Mouse (Mus musculus) midbrain, embryonic 12.5 days (tissue): Measurements from ENCODE around the gene Akr1c12. TPM values are rescaled to one million over a fixed set of nuclear protein-coding genes. Genes with fewer than 3 reads are reported as not detected.
A peak's percentile ranks its signal among the peaks of the same experiment; 100 is the strongest.
"Not testable (repeated sequence)": the region's sequence is repeated elsewhere in the genome, so short reads cannot be mapped to it uniquely, and the experiment has no call there.

Source experiments
- ATAC-seq: fragments of 200-750 bp; cut with Nextera tagmentation; 2 replicates; pipeline ENCODE4 v1.8.0; 2017; ENCODE audit warnings: low read depth, moderate TSS enrichment, moderate library complexity; ENCODE audit not compliant: low FRiP score
- H3K27ac ChIP-seq: fragments of 300-500 bp; sonication (generic); replicated peaks from 2 replicates; pipeline ENCODE4 v1.5.1; 2016; ENCODE audit warnings: mild to moderate bottlenecking
- H3K27me3 ChIP-seq: fragments of 300-500 bp; sonication (generic); 2 replicates; pipeline ENCODE4 v1.6.1; 2016; ENCODE audit warnings: mild to moderate bottlenecking
- H3K36me3 ChIP-seq: fragments of 300-500 bp; sonication (generic); 2 replicates; pipeline ENCODE4 v1.6.1; 2016
- H3K4me1 ChIP-seq: fragments of 300-500 bp; sonication (generic); 2 replicates; pipeline ENCODE4 v1.6.1; 2016
- H3K4me2 ChIP-seq: fragments of 300-500 bp; sonication (generic); replicated peaks from 2 replicates; pipeline ENCODE4 v1.6.1; 2016; ENCODE audit warnings: mild to moderate bottlenecking, moderate library complexity
- H3K4me3 ChIP-seq: fragments of 300-500 bp; sonication (generic); 2 replicates; pipeline ENCODE4 v1.5.1; 2016; ENCODE audit warnings: mild to moderate bottlenecking
- H3K9ac ChIP-seq: fragments of 300-500 bp; sonication (generic); replicated peaks from 2 replicates; pipeline ENCODE4 v1.6.1; 2016; ENCODE audit warnings: mild to moderate bottlenecking, moderate library complexity
- H3K9me3 ChIP-seq: fragments of 300-500 bp; sonication (generic); 2 replicates; pipeline ENCODE4 v1.6.1; 2016; ENCODE audit warnings: mild to moderate bottlenecking
- WGBS: fragments of 180-500 bp; shearing (Covaris S2); methylation state at CpG from one replicate; pipeline ENCODE4 v1.1.7; 2016; 5-methylcytosine and 5-hydroxymethylcytosine counted together
- polyA plus RNA-seq: library from polyadenylated mRNA; unstranded; fragments of >200 nt; fragmentation: Nextera tagmentation; extraction: Ambion mirVana; gene quantifications from 2 replicates; pipeline ENCODE4 v1.2.1, GENCODE M21; 2016

The Akr1c12 gene
- polyA plus RNA-seq, 1 experiment from 2014 or later = 0.37 TPM

GRCm38 (mm10) chr13:4256894-4257293, 22.3 kb downstream of the Akr1c12 start:
- H3K9me3 ChIP-seq, ATAC-seq, H3K27ac ChIP-seq: not testable (repeated sequence)

DNA sequence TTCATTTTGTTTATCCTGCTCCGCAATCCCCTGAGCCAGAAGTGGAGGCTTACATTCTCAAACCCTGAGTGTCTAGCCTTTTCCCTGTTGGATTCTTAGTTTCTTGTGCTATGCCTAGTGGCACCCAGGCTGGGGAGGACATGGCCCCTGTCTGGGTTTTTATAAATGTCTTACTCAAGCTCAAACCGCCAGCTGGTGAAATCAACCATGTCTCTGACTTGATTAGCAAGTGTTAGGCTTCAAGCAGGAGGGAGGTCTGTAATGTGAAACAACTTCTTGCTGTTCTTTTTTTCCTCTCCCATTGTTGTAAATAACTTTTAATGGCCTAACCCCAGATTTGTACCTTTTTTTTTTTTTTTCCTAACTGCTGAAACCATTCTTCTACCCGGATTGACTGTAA, 29.9 kb downstream of the Akr1c12 start:
- 46% methylated on average over 3 of the region's 3 CpGs for WGBS
- ATAC-seq = no peak
- H3K4me3 ChIP-seq = no peak overlapping the region

More at GRCm38 (mm10) chr13:4256894-4257293, 22.3 kb downstream of the Akr1c12 start:
- not testable (repeated sequence) for H3K4me3 ChIP-seq, H3K27me3 ChIP-seq, H3K4me2 ChIP-seq, H3K4me1 ChIP-seq, H3K9ac ChIP-seq, H3K36me3 ChIP-seq

DNA sequence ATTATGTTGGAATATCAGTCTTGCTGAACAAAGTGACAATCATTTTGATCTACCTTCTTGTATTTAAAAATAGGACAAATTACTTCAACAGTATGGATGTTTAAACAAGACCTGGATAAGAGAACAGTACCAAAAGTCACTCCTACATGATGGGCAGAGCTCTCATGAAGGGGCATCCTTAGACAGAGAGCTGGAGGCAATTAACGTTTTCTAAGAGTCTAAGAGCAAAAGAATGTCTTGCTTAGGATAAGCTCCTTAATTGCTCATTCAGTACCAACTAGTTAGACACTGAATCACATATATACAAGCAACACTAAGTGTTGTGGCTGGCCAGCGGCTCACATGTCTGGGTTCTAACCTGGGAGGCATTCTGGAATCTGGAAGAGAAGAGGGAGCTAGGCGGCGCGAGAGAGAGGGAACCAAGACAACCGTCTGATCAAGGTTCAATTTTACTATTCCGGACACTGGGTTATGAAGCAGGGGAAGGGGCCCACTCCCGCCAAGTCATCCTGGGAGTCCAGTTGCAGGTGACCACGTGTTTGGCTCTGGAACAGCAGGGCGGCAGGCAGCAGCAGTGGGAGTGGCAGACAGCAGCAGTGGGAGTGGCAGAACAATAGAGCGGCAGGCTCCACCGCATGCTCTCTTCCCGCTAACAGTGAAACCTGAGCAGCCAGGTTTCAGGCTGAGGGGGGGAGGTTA, 34.2 kb downstream of the Akr1c12 start:
- ATAC-seq = peak; percentile 92
- Histone ChIP-seq H3K27me3 (no peaks in the 10 kb centered on the region), H3K4me1 (no peaks in the 10 kb centered on the region), H3K27ac (no peak overlapping the region), H3K4me3 (peak overlapping the region; percentile 34), H3K9ac (peak overlapping the region; percentile 25), H3K9me3 (no peaks in the 10 kb centered on the region), H3K4me2 (peak overlapping the region; percentile 56), H3K36me3 (no peaks in the 10 kb centered on the region)
- 5% methylated on average over 13 of the region's 13 CpGs for WGBS

More for the DNA sequence above, 29.9 kb downstream of the Akr1c12 start:
- H3K27ac ChIP-seq = no peak overlapping the region
- H3K9ac ChIP-seq = no peak overlapping the region
- no peaks in the 10 kb centered on the region for H3K27me3 ChIP-seq
- no peaks in the 10 kb centered on the region for H3K4me1 ChIP-seq
- H3K4me2 ChIP-seq = no peak overlapping the region
- H3K9me3 ChIP-seq = no peaks in the 10 kb centered on the region
- H3K36me3 ChIP-seq = no peaks in the 10 kb centered on the region

- Histone ChIP-seq H3K27me3 (no peaks in the 10 kb centered on the region), H3K4me2 (no peak overlapping the region), H3K4me3 (no peak overlapping the region), H3K36me3 (no peaks in the 10 kb centered on the region), H3K4me1 (no peaks in the 10 kb centered on the region), H3K9ac (no peak overlapping the region), H3K27ac (no peak overlapping the region), H3K9me3 (no peaks in the 10 kb centered on the region)
- no peak for ATAC-seq
- 89% methylated on average over 3 of the region's 3 CpGs for WGBS
Measured at GRCm38 (mm10) chr13:4233536-4234172, 45.6 kb downstream of the Akr1c12 start.

GRCm38 (mm10) chr13:4233135-4233534, 46.1 kb downstream of the Akr1c12 start:
- Histone ChIP-seq H3K27ac (no peak overlapping the region), H3K36me3 (no peaks in the 10 kb centered on the region), H3K9ac (no peak overlapping the region), H3K4me1 (no peaks in the 10 kb centered on the region), H3K4me3 (no peak overlapping the region), H3K27me3 (no peaks in the 10 kb centered on the region), H3K9me3 (no peaks in the 10 kb centered on the region), H3K4me2 (no peak overlapping the region)
- 91% methylated on average over 1 of the region's 1 CpGs for WGBS
- no peak for ATAC-seq

- Histone ChIP-seq H3K9ac (no peak overlapping the region), H3K4me3 (no peak overlapping the region), H3K4me2 (no peak overlapping the region), H3K27me3 (no peaks in the 10 kb centered on the region), H3K27ac (no peak overlapping the region), H3K36me3 (no peaks in the 10 kb centered on the region), H3K9me3 (no peaks in the 10 kb centered on the region), H3K4me1 (no peaks in the 10 kb centered on the region)
- WGBS = 95% methylated on average over 8 of the region's 8 CpGs
- ATAC-seq = no peak
Measured at GRCm38 (mm10) chr13:4230841-4231623, 48.2 kb downstream of the Akr1c12 start.

- 90% methylated on average over 1 of the region's 1 CpGs for WGBS
- ATAC-seq = no peak
- H3K27me3 ChIP-seq = no peaks in the 10 kb centered on the region
- no peak within 1 kb of the TSS for H3K4me2 ChIP-seq
- H3K27ac ChIP-seq = no peak within 1 kb of the TSS
- no peak within 1 kb of the TSS for H3K9ac ChIP-seq
- no peak within 1 kb of the TSS for H3K4me3 ChIP-seq
- H3K4me1 ChIP-seq = no peaks in the 10 kb centered on the region
- H3K36me3 ChIP-seq = no peaks in the 10 kb centered on the region
- no peaks in the 10 kb centered on the region for H3K9me3 ChIP-seq
Measured at GRCm38 (mm10) chr13:4228441-4228840, 50.8 kb downstream of the Akr1c12 start, which contains the start of gene Akr1c19. Akr1c19 (plus strand) TSS chr13:4228700.

Other genes starting within 250 kb of the Akr1c12 start
- 0.14 and 0.38 TPM in 2 replicates for gene Akr1c14, start 230.4 kb downstream of the Akr1c12 start, polyA plus RNA-seq
- gene Akr1c18, start 128.8 kb downstream of the Akr1c12 start, polyA plus RNA-seq = not detected in 2 replicates
- gene Akr1c13, start 88.3 kb downstream of the Akr1c12 start, polyA plus RNA-seq = 0.19 and 0.31 TPM in 2 replicates
- 0.48 and 1.1 TPM in 2 replicates for gene Akr1c19, start 50.7 kb downstream of the Akr1c12 start, polyA plus RNA-seq
- gene Akr1c6, start 154.9 kb upstream of the Akr1c12 start, polyA plus RNA-seq = not detected in 2 replicates
- gene Akr1c20, start 243.9 kb upstream of the Akr1c12 start, polyA plus RNA-seq = not detected in 2 replicates